Mouse (Mus musculus): ENCODE data around the gene Tdpoz4.
"Not testable (repeated sequence)": the region's sequence is repeated elsewhere in the genome, so short reads cannot be mapped to it uniquely, and the experiment has no call there.

The Tdpoz4 gene

DNA sequence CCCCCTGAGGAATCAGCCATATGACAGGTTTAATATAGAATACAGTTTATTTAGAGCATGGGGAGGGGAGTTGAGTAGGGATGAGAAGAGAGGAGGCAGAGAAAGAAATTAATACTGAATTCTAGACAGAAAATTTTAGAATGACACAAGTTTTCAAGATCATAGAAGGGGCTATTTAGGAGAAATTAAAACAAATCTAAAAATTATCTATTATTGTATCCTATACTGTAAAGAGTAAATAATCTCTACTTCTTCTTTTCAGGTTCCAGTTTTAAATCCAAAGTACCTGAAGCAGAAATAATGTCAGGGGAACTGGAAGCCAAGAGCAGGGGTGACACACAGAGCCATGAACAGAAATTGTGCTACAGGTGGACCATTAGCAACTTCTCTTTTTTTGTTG, at the start of gene Tdpoz4:
TSS of gene Tdpoz4 (plus strand) at position 301 of the 400 bp plus-strand sequence.
- not testable (repeated sequence) for DNase-seq (ENCODE audit: low read depth, low spot score)

DNA sequence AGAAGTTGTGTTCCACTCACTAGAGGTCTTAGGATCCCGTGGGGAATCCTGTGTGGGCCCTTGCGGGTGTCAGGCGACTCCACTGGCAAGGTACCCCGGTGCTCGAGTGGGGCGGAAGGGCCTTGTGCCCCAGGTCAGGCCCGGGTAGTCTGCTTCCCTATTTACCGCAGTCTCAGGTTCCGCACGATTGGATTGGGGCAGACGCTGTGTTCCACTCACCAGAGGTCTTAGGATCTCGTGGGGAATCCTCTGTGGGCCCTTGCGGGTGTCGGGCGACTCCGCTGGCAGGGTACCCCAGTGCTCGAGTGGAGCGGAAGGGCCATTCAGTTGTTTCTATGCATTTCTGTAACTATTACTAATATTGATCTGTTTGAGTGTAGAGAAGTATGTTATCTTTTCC, 42.2 kb upstream of the Tdpoz4 start:
- DNase-seq (ENCODE audit: low read depth, low spot score) = not testable (repeated sequence)

DNA sequence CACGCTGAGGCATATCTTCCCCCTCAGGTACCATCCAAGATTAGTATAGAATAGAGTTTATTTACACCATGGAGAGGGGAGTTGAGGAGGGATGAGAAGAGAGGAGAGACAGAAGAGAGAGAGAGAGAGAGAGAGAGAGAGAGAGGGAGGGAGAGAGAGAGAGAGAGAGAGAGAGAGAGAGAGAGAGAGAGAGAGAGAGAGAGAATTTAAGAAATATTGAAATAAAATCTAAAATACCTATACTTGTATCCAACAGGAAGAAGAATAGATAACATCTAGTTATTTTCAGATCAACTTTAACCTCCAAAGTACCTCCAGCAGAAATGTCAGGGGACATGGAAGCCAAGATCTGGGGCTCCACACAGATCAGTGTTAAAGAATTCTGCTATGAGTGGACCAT, 23.5 kb upstream of the Tdpoz4 start, which contains the start of gene Gm5773:
TSS of gene Gm5773 (plus strand) at position 301 of the 400 bp plus-strand sequence.
- DNase-seq (ENCODE audit: low read depth, low spot score) = not testable (repeated sequence)

DNA sequence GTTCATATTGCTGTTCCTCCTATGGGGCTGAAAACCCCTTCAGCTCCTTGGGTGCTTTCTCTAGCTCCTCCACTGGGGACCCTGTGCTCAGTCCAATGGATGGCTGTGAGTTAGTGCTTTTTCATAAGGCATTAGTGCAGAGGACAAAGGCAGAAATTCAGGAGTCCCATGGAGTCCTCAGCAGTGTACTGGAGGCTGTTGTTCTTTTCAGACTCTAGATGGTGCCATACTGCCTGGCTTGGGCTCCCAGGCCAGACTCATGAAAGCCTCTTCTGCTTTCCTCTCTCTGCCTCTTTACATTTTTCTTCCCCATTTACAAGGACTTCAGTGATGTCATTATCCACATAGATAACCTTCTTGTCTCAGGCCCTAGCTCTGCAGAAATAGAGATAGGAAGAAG, 17.1 kb downstream of the Tdpoz4 start:
- DNase-seq (ENCODE audit: low read depth, low spot score) = not testable (repeated sequence)

DNA sequence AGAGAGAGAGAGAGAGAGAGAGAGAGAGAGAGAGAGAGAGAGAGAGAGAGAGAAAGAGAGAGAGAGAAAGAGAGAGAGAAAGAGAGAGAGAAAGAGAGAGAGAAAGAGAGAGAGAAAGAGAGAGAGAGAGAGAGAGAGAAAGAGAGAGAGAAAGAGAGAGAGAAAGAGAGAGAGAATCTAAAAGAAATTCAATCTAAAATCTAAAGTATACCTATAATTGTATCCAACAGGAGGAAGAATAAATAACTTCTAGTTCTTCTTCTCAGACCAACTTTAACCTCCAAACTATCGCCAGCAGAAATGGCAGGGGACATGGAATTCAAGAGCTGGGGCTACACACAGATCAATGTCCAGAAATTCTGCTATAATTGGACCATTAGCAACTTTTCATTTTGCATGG, 29.5 kb downstream of the Tdpoz4 start, which contains the start of gene Tdpoz3:
TSS of gene Tdpoz3 (plus strand) at position 301 of the 400 bp plus-strand sequence.
- DNase-seq (ENCODE audit: low read depth, low spot score) = not testable (repeated sequence)
